Mouse (Mus musculus) embryonic facial prominence, embryonic 10.5 days (tissue): ENCODE measurements around the gene Neil3. TPM values are rescaled to one million over a fixed set of nuclear protein-coding genes. Genes with fewer than 3 reads are reported as not detected.

Source experiments
- DNase-seq: peaks from one replicate; pipeline ENCODE4 v3.0.0-alpha.2; 2017; ENCODE audit warnings: low spot score
- H3K27ac ChIP-seq: fragments of 300-500 bp; sonication (generic); replicated peaks from 2 replicates; pipeline ENCODE4 v1.5.1; 2016; ENCODE audit warnings: mild to moderate bottlenecking
- H3K27me3 ChIP-seq: fragments of 300-500 bp; sonication (generic); replicated peaks from 2 replicates; pipeline ENCODE4 v1.6.1; 2016; ENCODE audit warnings: low read depth, mild to moderate bottlenecking; ENCODE audit not compliant: poor library complexity, severe bottlenecking
- H3K36me3 ChIP-seq: fragments of 300-500 bp; sonication (generic); replicated peaks from 2 replicates; pipeline ENCODE4 v1.6.1; 2016; ENCODE audit warnings: mild to moderate bottlenecking, moderate library complexity
- H3K4me1 ChIP-seq: fragments of 300-500 bp; sonication (generic); 2 replicates; pipeline ENCODE4 v1.6.1; 2016
- H3K4me3 ChIP-seq: fragments of 300-500 bp; sonication (generic); 2 replicates; pipeline ENCODE4 v1.5.1; 2016; ENCODE audit warnings: mild to moderate bottlenecking, moderate library complexity
- H3K9me3 ChIP-seq: fragments of 300-500 bp; sonication (generic); 2 replicates; pipeline ENCODE4 v1.6.1; 2016; ENCODE audit warnings: mild to moderate bottlenecking
- WGBS: fragments of 180-500 bp; shearing (Covaris S2); methylation state at CpG from one replicate; pipeline ENCODE4 v1.1.7; 2016; 5-methylcytosine and 5-hydroxymethylcytosine counted together
- polyA plus RNA-seq: library from polyadenylated mRNA; unstranded; fragments of >200 nt; fragmentation: Nextera tagmentation; extraction: Ambion mirVana; gene quantifications from 2 replicates; pipeline ENCODE4 v1.2.1, GENCODE M21; 2016

The Neil3 gene
- 23.9 and 25.3 TPM in 2 replicates for polyA plus RNA-seq

GRCm38 (mm10) chr8:53638495-53639171 lies at the start of gene Neil3:
TSS of gene Neil3 (minus strand) at chr8:53639065.
- Histone ChIP-seq H3K4me1 (peaks cover 19% of the 10 kb centered on the region), H3K27me3 (no peaks in the 10 kb centered on the region), H3K4me3 (peak within 1 kb of the TSS; percentile 77), H3K9me3 (no peaks in the 10 kb centered on the region), H3K36me3 (no peaks in the 10 kb centered on the region), H3K27ac (peak within 1 kb of the TSS; percentile 91)
- peak; percentile 92 for DNase-seq
- 1% methylated on average over 26 of the region's 26 CpGs for WGBS

- Histone ChIP-seq H3K4me1 (no peaks in the 10 kb centered on the region), H3K36me3 (no peaks in the 10 kb centered on the region), H3K27ac (no peak overlapping the region), H3K27me3 (no peaks in the 10 kb centered on the region), H3K4me3 (no peak overlapping the region), H3K9me3 (no peaks in the 10 kb centered on the region)
- DNase-seq = peak; percentile 70
- WGBS = 27% methylated on average over 12 of the region's 12 CpGs
These were observed 42.0 kb upstream of the Neil3 start for GRCm38 (mm10) chr8:53680846-53681245.

- WGBS = 34% methylated on average over 4 of the region's 4 CpGs
These were observed 25.1 kb upstream of the Neil3 start for GRCm38 (mm10) chr8:53663946-53664345.

GRCm38 (mm10) chr8:53661436-53661835 lies 22.6 kb upstream of the Neil3 start:
- H3K9me3 ChIP-seq = no peaks in the 10 kb centered on the region
- no peaks in the 10 kb centered on the region; the same call in 1 of the 2 replicates for H3K4me1 ChIP-seq
- H3K27ac ChIP-seq = no peak overlapping the region
- no peaks in the 10 kb centered on the region for H3K36me3 ChIP-seq
- H3K4me3 ChIP-seq = no peak overlapping the region
- DNase-seq = no peak
- 78% methylated on average over 3 of the region's 3 CpGs for WGBS
- no peaks in the 10 kb centered on the region for H3K27me3 ChIP-seq

More at GRCm38 (mm10) chr8:53663946-53664345, 25.1 kb upstream of the Neil3 start:
- H3K9me3 ChIP-seq = no peaks in the 10 kb centered on the region
- no peaks in the 10 kb centered on the region for H3K36me3 ChIP-seq
- peak; percentile 69 for DNase-seq
- no peaks in the 10 kb centered on the region; the same call in 1 of the 2 replicates for H3K4me1 ChIP-seq
- H3K27me3 ChIP-seq = no peaks in the 10 kb centered on the region
- H3K4me3 ChIP-seq = no peak overlapping the region
- no peak overlapping the region for H3K27ac ChIP-seq

GRCm38 (mm10) chr8:53630618-53631017 lies 8.2 kb downstream of the Neil3 start:
- Histone ChIP-seq H3K4me3 (no peak overlapping the region), H3K36me3 (no peaks in the 10 kb centered on the region), H3K4me1 (no peaks in the 10 kb centered on the region), H3K9me3 (0 out of 2 replicates have a peak, but pooled peaks cover 6% of the 10 kb centered on the region), H3K27ac (no peak overlapping the region), H3K27me3 (no peaks in the 10 kb centered on the region)
- 91% methylated on average over 4 of the region's 4 CpGs for WGBS
- no peak for DNase-seq

- H3K4me1 ChIP-seq = no peaks in the 10 kb centered on the region
- H3K9me3 ChIP-seq = 0 out of 2 replicates have a peak, but pooled peaks cover 6% of the 10 kb centered on the region
- no peaks in the 10 kb centered on the region for H3K27me3 ChIP-seq
- H3K27ac ChIP-seq = no peak overlapping the region
- H3K36me3 ChIP-seq = no peaks in the 10 kb centered on the region
- no peak overlapping the region for H3K4me3 ChIP-seq
- no peak for DNase-seq
- 93% methylated on average over 4 of the region's 4 CpGs for WGBS
These were observed 9.9 kb downstream of the Neil3 start for GRCm38 (mm10) chr8:53628864-53629415.

- DNase-seq = no peak
- 0 out of 2 replicates have a peak, but pooled peaks cover 6% of the 10 kb centered on the region for H3K9me3 ChIP-seq
- no peak overlapping the region for H3K4me3 ChIP-seq
- 85% methylated on average over 3 of the region's 3 CpGs for WGBS
- no peaks in the 10 kb centered on the region for H3K4me1 ChIP-seq
- no peaks in the 10 kb centered on the region; the same call in 1 of the 2 replicates for H3K36me3 ChIP-seq
- H3K27ac ChIP-seq = no peak overlapping the region
- no peaks in the 10 kb centered on the region for H3K27me3 ChIP-seq
These were observed 15.4 kb downstream of the Neil3 start for GRCm38 (mm10) chr8:53623425-53623824.

- WGBS = 97% methylated on average over 3 of the region's 3 CpGs
- H3K4me3 ChIP-seq = no peak overlapping the region
- no peak overlapping the region for H3K27ac ChIP-seq
- H3K9me3 ChIP-seq = no peaks in the 10 kb centered on the region
- no peak for DNase-seq
- H3K27me3 ChIP-seq = no peaks in the 10 kb centered on the region
- H3K4me1 ChIP-seq = no peaks in the 10 kb centered on the region
- peaks cover 8% of the 10 kb centered on the region; the same call in 1 of the 2 replicates for H3K36me3 ChIP-seq
These were observed 19.7 kb downstream of the Neil3 start for GRCm38 (mm10) chr8:53619196-53619595.

GRCm38 (mm10) chr8:53614288-53614646 lies 24.6 kb downstream of the Neil3 start:
- no peak overlapping the region for H3K27ac ChIP-seq
- H3K36me3 ChIP-seq = peaks cover 8% of the 10 kb centered on the region; the same call in 1 of the 2 replicates
- no peak for DNase-seq
- no peak overlapping the region for H3K4me3 ChIP-seq
- 82% methylated on average over 8 of the region's 8 CpGs for WGBS
- no peaks in the 10 kb centered on the region for H3K27me3 ChIP-seq
- H3K9me3 ChIP-seq = no peaks in the 10 kb centered on the region
- no peaks in the 10 kb centered on the region for H3K4me1 ChIP-seq

- 93% methylated on average over 7 of the region's 7 CpGs for WGBS
- H3K27me3 ChIP-seq = no peaks in the 10 kb centered on the region
- no peak for DNase-seq
- H3K36me3 ChIP-seq = peaks cover 8% of the 10 kb centered on the region; the same call in 1 of the 2 replicates
- no peak overlapping the region for H3K4me3 ChIP-seq
- no peaks in the 10 kb centered on the region for H3K9me3 ChIP-seq
- H3K4me1 ChIP-seq = no peaks in the 10 kb centered on the region
- H3K27ac ChIP-seq = no peak overlapping the region
These were observed 25.1 kb downstream of the Neil3 start for GRCm38 (mm10) chr8:53613577-53614287.

GRCm38 (mm10) chr8:53612297-53612696 lies 26.6 kb downstream of the Neil3 start:
- Histone ChIP-seq H3K27ac (no peak overlapping the region), H3K36me3 (peaks cover 8% of the 10 kb centered on the region; the same call in 1 of the 2 replicates), H3K4me1 (no peaks in the 10 kb centered on the region), H3K9me3 (no peaks in the 10 kb centered on the region), H3K27me3 (no peaks in the 10 kb centered on the region), H3K4me3 (no peak overlapping the region)
- DNase-seq = peak; percentile 13
- WGBS = 63% methylated on average over 7 of the region's 7 CpGs

- WGBS = 48% methylated on average over 3 of the region's 3 CpGs
- Histone ChIP-seq H3K9me3 (no peaks in the 10 kb centered on the region), H3K4me3 (no peak overlapping the region), H3K27ac (no peak overlapping the region), H3K36me3 (peaks cover 13% of the 10 kb centered on the region), H3K27me3 (no peaks in the 10 kb centered on the region), H3K4me1 (no peaks in the 10 kb centered on the region)
- peak; percentile 24 for DNase-seq
These were observed 31.8 kb downstream of the Neil3 start for GRCm38 (mm10) chr8:53607040-53607439.
